Mouse (Mus musculus): ENCODE measurements around the gene Dnaja3.
A peak's percentile ranks its signal among the peaks of the same experiment; 100 is the strongest.

The Dnaja3 gene

GRCm38 (mm10) chr16:4722128-4722914 is 82.5 kb downstream of the Dnaja3 start:
- peak; percentile 44 for DNase-seq (ENCODE audit: low read depth, low spot score)

GRCm38 (mm10) chr16:4722915-4723209 is 83.1 kb downstream of the Dnaja3 start:
- DNase-seq (ENCODE audit: low read depth, low spot score) = no peak

GRCm38 (mm10) chr16:4725266-4725665 is 85.5 kb downstream of the Dnaja3 start:
- no peak for DNase-seq (ENCODE audit: low read depth, low spot score)

- peak; percentile 96 for DNase-seq (ENCODE audit: low read depth, low spot score)
Observed at GRCm38 (mm10) chr16:4725780-4726527, 86.2 kb downstream of the Dnaja3 start, which contains the start of gene Hmox2. Hmox2 (plus strand) TSS chr16:4726361.

GRCm38 (mm10) chr16:4726528-4727128 is 86.8 kb downstream of the Dnaja3 start:
- DNase-seq (ENCODE audit: low read depth, low spot score) = peak; percentile 51

- DNase-seq (ENCODE audit: low read depth, low spot score) = no peak
Observed at GRCm38 (mm10) chr16:4727526-4727925, 87.7 kb downstream of the Dnaja3 start.

- DNase-seq (ENCODE audit: low read depth, low spot score) = no peak
Observed at GRCm38 (mm10) chr16:4727963-4728362, 88.2 kb downstream of the Dnaja3 start.

- DNase-seq (ENCODE audit: low read depth, low spot score) = no peak
Observed at GRCm38 (mm10) chr16:4730776-4731358, 91.1 kb downstream of the Dnaja3 start.

GRCm38 (mm10) chr16:4736262-4736661 is 96.5 kb downstream of the Dnaja3 start:
- no peak for DNase-seq (ENCODE audit: low read depth, low spot score)

- DNase-seq (ENCODE audit: low read depth, low spot score) = no peak
Observed at GRCm38 (mm10) chr16:4739994-4740393, 100.2 kb downstream of the Dnaja3 start.

- DNase-seq (ENCODE audit: low read depth, low spot score) = no peak
Observed at GRCm38 (mm10) chr16:4742186-4742585, 102.4 kb downstream of the Dnaja3 start.

GRCm38 (mm10) chr16:4752155-4752554 is 112.4 kb downstream of the Dnaja3 start:
- DNase-seq (ENCODE audit: low read depth, low spot score) = no peak

- no peak for DNase-seq (ENCODE audit: low read depth, low spot score)
Observed at GRCm38 (mm10) chr16:4754045-4754444, 114.3 kb downstream of the Dnaja3 start.

GRCm38 (mm10) chr16:4756660-4757335 is 117.0 kb downstream of the Dnaja3 start:
- peak; percentile 42 for DNase-seq (ENCODE audit: low read depth, low spot score)

Measured in brain, adult 2 months (tissue).